Comparison of ENCODE assay signal across 8 mouse cellular contexts in the genomic region with DNA sequence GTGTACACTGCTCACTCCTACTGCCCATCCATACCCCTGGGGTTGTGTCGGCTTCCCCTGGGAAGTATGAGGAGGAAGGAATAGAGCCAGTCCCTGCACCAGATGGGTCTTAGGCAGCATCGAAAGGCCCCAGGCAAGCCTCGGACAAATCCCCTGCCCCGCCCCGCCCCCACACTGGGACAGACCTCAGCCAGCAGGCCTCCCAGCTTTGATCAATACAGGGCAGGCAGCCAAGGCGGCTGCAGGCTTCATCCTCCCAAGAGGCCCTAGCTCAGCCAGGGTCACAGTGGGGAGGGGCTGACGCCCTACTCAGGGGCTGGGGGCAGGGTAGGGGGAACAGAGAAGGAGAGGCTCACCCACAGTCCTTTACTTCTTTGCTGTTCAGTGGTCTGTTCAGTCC. TPM values are rescaled to one million over a fixed set of nuclear protein-coding genes. Genes with fewer than 3 reads are reported as not detected.
DNase-seq lines count a peak whose midpoint lies in the region; ATAC-seq and TF ChIP-seq lines count a peak whose summit lies in the region.

No protein-coding gene starts in this region.

- H3K36me3 ChIP-seq in intestine, postnatal 0 days (ENCODE audit: control insufficient read depth, insufficient read depth), result no peaks in the 10 kb centered on the region
- H3K36me3 ChIP-seq in stomach, embryonic 15.5 days, result no peaks in the 10 kb centered on the region

- no peaks in the 10 kb centered on the region for H3K9me3 ChIP-seq in intestine, postnatal 0 days (ENCODE audit: control insufficient read depth)
- no peaks in the 10 kb centered on the region for H3K9me3 ChIP-seq in stomach, embryonic 15.5 days

- TF ChIP-seq CTCF in intestine, postnatal 0 days (IDR thresholded peaks at IDR 0.05; ENCODE audit: low read depth), result no peak

- intact Hi-C loops in heart, postnatal 25 days (cut with DNase I), result no loop called here

- H3K27me3 ChIP-seq in intestine, postnatal 0 days (replicated peaks; ENCODE audit: control insufficient read depth, insufficient read depth, low read length), result no peaks in the 10 kb centered on the region
- H3K27me3 ChIP-seq in stomach, embryonic 15.5 days (replicated peaks), result no peaks in the 10 kb centered on the region

- WGBS in intestine, postnatal 0 days, result 25% methylated on average over 7 of the region's 7 CpGs
- WGBS in stomach, embryonic 15.5 days, result 5% methylated on average over 7 of the region's 7 CpGs

- peaks cover 10% of the 10 kb centered on the region; the same call in 1 of the 2 replicates for H3K4me1 ChIP-seq in intestine, postnatal 0 days (replicated peaks; ENCODE audit: control insufficient read depth, insufficient read depth, low read length)
- H3K4me1 ChIP-seq in stomach, embryonic 15.5 days, result peaks cover 48% of the 10 kb centered on the region

- no peak overlapping the region for H3K9ac ChIP-seq in intestine, postnatal 0 days (ENCODE audit: low read depth, low read length)
- H3K9ac ChIP-seq in stomach, embryonic 15.5 days, result no peak overlapping the region

- no peak overlapping the region for H3K27ac ChIP-seq in intestine, postnatal 0 days (ENCODE audit: low read depth, low read length)
- peak overlapping the region; percentile 85 for H3K27ac ChIP-seq in stomach, embryonic 15.5 days

- DNase-seq in heart, adult 11 months, result peak; percentile 95
- no peak for DNase-seq in heart, postnatal 25 days (ENCODE audit: low spot score)
- peak; percentile 80 for DNase-seq in adrenal gland, postnatal 10 days
- DNase-seq in gastrocnemius, postnatal 10 days, result peak; percentile 65
- peak; percentile 38 for DNase-seq in lung, postnatal 14 days
- DNase-seq in thymus, postnatal 25 days, result no peak

- no peak overlapping the region for H3K4me3 ChIP-seq in intestine, postnatal 0 days (ENCODE audit: low read depth, low read length)
- H3K4me3 ChIP-seq in stomach, embryonic 15.5 days (replicated peaks), result no peak overlapping the region

- no peak overlapping the region for H3K4me2 ChIP-seq in intestine, postnatal 0 days (replicated peaks; ENCODE audit: low read depth)
- peak overlapping the region; percentile 2; the same call in 1 of the 2 replicates for H3K4me2 ChIP-seq in stomach, embryonic 15.5 days

- 0 out of 2 replicates have a peak, but pooled peaks have one; percentile 28 for ATAC-seq in intestine, postnatal 0 days
- ATAC-seq in stomach, embryonic 15.5 days (ENCODE audit: insufficient read depth, low FRiP score, low read depth), result peak; percentile 68; the same call in 1 of the 2 replicates

RNA-seq across cellular contexts. Expression of gene Ssbp3, which starts 43.7 kb away (rescaled TPM):
- 10 to 100 TPM; 41.6 to 45.0 TPM for total RNA-seq in heart, postnatal 25 days (2021)
- 10 to 100 TPM; 50.8 to 69.0 TPM for total RNA-seq in adrenal gland, postnatal 10 days (2021)
- total RNA-seq in gastrocnemius, postnatal 10 days (2021), result 10 to 100 TPM; 29.4 to 35.1 TPM
- polyA plus RNA-seq in intestine, postnatal 0 days (2015; fragmentation: Nextera tagmentation; extraction: Ambion mirVana), result 42.8 and 45.2 TPM in 2 replicates
- polyA plus RNA-seq in stomach, embryonic 15.5 days (2015; fragmentation: Nextera tagmentation; extraction: Ambion mirVana), result 92.4 and 98.5 TPM in 2 replicates

Comparison
In these comparisons a context has a peak if more than half of its experiments do, and no peak if none do; other contexts are left out.
1. DNase-seq: peak in heart, adult 11 months (single experiment), adrenal gland, postnatal 10 days (single experiment), gastrocnemius, postnatal 10 days (single experiment) and lung, postnatal 14 days (single experiment); none in heart, postnatal 25 days (single experiment) and thymus, postnatal 25 days (single experiment).